23 mouse cellular contexts compared by ENCODE assay signal in genomic region chr19:18607907-18608306, GRCm38 (mm10). TPM values are rescaled to one million over a fixed set of nuclear protein-coding genes. Genes with fewer than 3 reads are reported as not detected.
A peak's percentile ranks its signal among the peaks of the same experiment; 100 is the strongest.
DNase-seq lines count a peak whose midpoint lies in the region; ATAC-seq and TF ChIP-seq lines count a peak whose summit lies in the region.
"Had no signal": no experiment of that assay in that cellular context is flagged by ENCODE, and none has a peak within 500 bp of the region (broad histone marks: within the 10 kb centered on the region; RNA-seq: fewer than 3 reads in every experiment).

No protein-coding gene starts in this region.

- no peaks in the 10 kb centered on the region for H3K27me3 ChIP-seq in kidney, embryonic 16.5 days (ENCODE audit: insufficient read depth, low read length)
- H3K27me3 ChIP-seq in ES-Bruce4 (ENCODE audit: control insufficient read depth, insufficient read depth, low read length, poor library complexity, severe bottlenecking): no peaks in the 10 kb centered on the region
- no peaks in the 10 kb centered on the region for H3K27me3 ChIP-seq in hindbrain, embryonic 13.5 days
- no peaks in the 10 kb centered on the region for H3K27me3 ChIP-seq in forebrain, embryonic 12.5 days
- no peaks in the 10 kb centered on the region for H3K27me3 ChIP-seq in hindbrain, embryonic 10.5 days (ENCODE audit: insufficient read depth, poor library complexity, severe bottlenecking)
- H3K27me3 ChIP-seq: limb, embryonic 13.5 days; liver, embryonic 12.5 days; midbrain, embryonic 15.5 days; neural tube, embryonic 12.5 days had no signal

- TF ChIP-seq POLR2A in ES-Bruce4 (IDR thresholded peaks at IDR 0.05; ENCODE audit: insufficient read depth, low read length): no peak

- no peak for DNase-seq in kidney, postnatal 36 days
- no peak for DNase-seq in hindbrain, embryonic 10.5 days (ENCODE audit: low spot score)
- DNase-seq: adrenal gland, postnatal 14 days; B cell, adult 2 months; cerebellum, adult 9-10 months; gastrocnemius, postnatal 36 days; heart, postnatal 4 days; kidney, postnatal 4 days; lung, adult 2 months; right cerebral cortex, postnatal 14 days; spleen, adult 18-20 months had no signal

- H3K4me3 ChIP-seq in kidney, embryonic 16.5 days (ENCODE audit: low read length): no peak overlapping the region
- H3K4me3 ChIP-seq in ES-Bruce4 (ENCODE audit: low read depth, low read length): no peak overlapping the region
- H3K4me3 ChIP-seq in hindbrain, embryonic 13.5 days: no peak overlapping the region
- H3K4me3 ChIP-seq in forebrain, embryonic 12.5 days (replicated peaks): no peak overlapping the region
- H3K4me3 ChIP-seq in hindbrain, embryonic 10.5 days: no peak overlapping the region
- H3K4me3 ChIP-seq: embryonic facial prominence, embryonic 10.5 days; limb, embryonic 13.5 days; liver, embryonic 12.5 days; midbrain, embryonic 15.5 days; neural tube, embryonic 12.5 days had no signal

- no peak overlapping the region for H3K9ac ChIP-seq in kidney, embryonic 16.5 days (replicated peaks; ENCODE audit: low read length)
- no peak overlapping the region for H3K9ac ChIP-seq in ES-Bruce4 (ENCODE audit: low read depth, poor library complexity, severe bottlenecking)
- no peak overlapping the region for H3K9ac ChIP-seq in hindbrain, embryonic 13.5 days
- H3K9ac ChIP-seq in forebrain, embryonic 12.5 days: no peak overlapping the region
- H3K9ac ChIP-seq: limb, embryonic 13.5 days; liver, embryonic 12.5 days; midbrain, embryonic 15.5 days; neural tube, embryonic 12.5 days had no signal

- peak; percentile 89; the same call in 1 of the 2 replicates for TF ChIP-seq EP300 in ES-Bruce4 (IDR thresholded peaks at IDR 0.05; ENCODE audit: insufficient read depth, low read depth, low read length)

- 0 out of 2 replicates have a peak, but pooled peaks cover under 1% of the 10 kb centered on the region for H3K36me3 ChIP-seq in kidney, embryonic 16.5 days (ENCODE audit: insufficient read depth, low read length)
- no peaks in the 10 kb centered on the region for H3K36me3 ChIP-seq in ES-Bruce4 (ENCODE audit: control insufficient read depth, insufficient read depth, low read length, poor library complexity, severe bottlenecking)
- H3K36me3 ChIP-seq in hindbrain, embryonic 13.5 days: no peaks in the 10 kb centered on the region
- H3K36me3 ChIP-seq in forebrain, embryonic 12.5 days (replicated peaks): no peaks in the 10 kb centered on the region
- H3K36me3 ChIP-seq in hindbrain, embryonic 10.5 days: no peaks in the 10 kb centered on the region
- H3K36me3 ChIP-seq: embryonic facial prominence, embryonic 10.5 days; limb, embryonic 13.5 days; liver, embryonic 12.5 days; midbrain, embryonic 15.5 days; neural tube, embryonic 12.5 days had no signal

- H3K4me2 ChIP-seq in kidney, embryonic 16.5 days (replicated peaks; ENCODE audit: low read depth, low read length): no peak overlapping the region
- H3K4me2 ChIP-seq in hindbrain, embryonic 13.5 days: no peak overlapping the region
- no peak overlapping the region for H3K4me2 ChIP-seq in forebrain, embryonic 12.5 days
- H3K4me2 ChIP-seq: limb, embryonic 13.5 days; liver, embryonic 12.5 days; midbrain, embryonic 15.5 days; neural tube, embryonic 12.5 days had no signal

- H3K27ac ChIP-seq in kidney, embryonic 16.5 days (ENCODE audit: low read length): peak overlapping the region; percentile 37; the same call in 1 of the 2 replicates
- H3K27ac ChIP-seq in ES-Bruce4 (ENCODE audit: insufficient read depth, low read length): peak overlapping the region; percentile 86
- H3K27ac ChIP-seq in hindbrain, embryonic 13.5 days: no peak overlapping the region
- no peak overlapping the region for H3K27ac ChIP-seq in forebrain, embryonic 12.5 days
- H3K27ac ChIP-seq in hindbrain, embryonic 10.5 days: no peak overlapping the region
- H3K27ac ChIP-seq: embryonic facial prominence, embryonic 10.5 days; limb, embryonic 13.5 days; liver, embryonic 12.5 days; midbrain, embryonic 15.5 days; neural tube, embryonic 12.5 days had no signal

- peaks cover 28% of the 10 kb centered on the region for H3K4me1 ChIP-seq in kidney, embryonic 16.5 days (ENCODE audit: insufficient read depth, low read length)
- H3K4me1 ChIP-seq in ES-Bruce4 (ENCODE audit: control insufficient read depth, insufficient read depth, low read length): peaks cover 14% of the 10 kb centered on the region
- no peaks in the 10 kb centered on the region for H3K4me1 ChIP-seq in hindbrain, embryonic 13.5 days (replicated peaks)
- peaks cover 3% of the 10 kb centered on the region; the same call in 1 of the 2 replicates for H3K4me1 ChIP-seq in forebrain, embryonic 12.5 days
- H3K4me1 ChIP-seq in hindbrain, embryonic 10.5 days (replicated peaks): peaks cover 15% of the 10 kb centered on the region
- H3K4me1 ChIP-seq: midbrain, embryonic 15.5 days; neural tube, embryonic 12.5 days had no signal

- no peaks in the 10 kb centered on the region for H3K9me3 ChIP-seq in kidney, embryonic 16.5 days (ENCODE audit: low read length)
- no peaks in the 10 kb centered on the region for H3K9me3 ChIP-seq in ES-Bruce4 (replicated peaks; ENCODE audit: control insufficient read depth, insufficient read depth, low read length, poor library complexity, severe bottlenecking)
- no peaks in the 10 kb centered on the region for H3K9me3 ChIP-seq in hindbrain, embryonic 13.5 days
- no peaks in the 10 kb centered on the region for H3K9me3 ChIP-seq in forebrain, embryonic 12.5 days
- H3K9me3 ChIP-seq in hindbrain, embryonic 10.5 days: no peaks in the 10 kb centered on the region
- H3K9me3 ChIP-seq: embryonic facial prominence, embryonic 10.5 days; limb, embryonic 13.5 days; liver, embryonic 12.5 days; midbrain, embryonic 15.5 days; neural tube, embryonic 12.5 days had no signal

- TF ChIP-seq CTCF in ES-Bruce4 (IDR thresholded peaks at IDR 0.05; ENCODE audit: low read depth, low read length): no peak

- 31% methylated on average over 7 of the region's 7 CpGs for whole genome bisulfite sequencing in kidney, embryonic 16.5 days
- WGBS in hindbrain, embryonic 13.5 days: 65% methylated on average over 7 of the region's 7 CpGs
- 53% methylated on average over 7 of the region's 7 CpGs for WGBS in forebrain, embryonic 12.5 days
- WGBS in hindbrain, embryonic 10.5 days: 62% methylated on average over 7 of the region's 7 CpGs

- 0 out of 2 replicates have a peak, but pooled peaks have one; percentile 37 for ATAC-seq in kidney, embryonic 16.5 days (ENCODE audit: low FRiP score, low TSS enrichment)
- 0 out of 2 replicates have a peak, but pooled peaks have one; percentile 10 for ATAC-seq in common myeloid progenitor, adult 5-6 weeks (replicated peaks; ENCODE audit: low read depth, poor library complexity, severe bottlenecking)
- ATAC-seq in hindbrain, embryonic 13.5 days (ENCODE audit: low FRiP score): no peak
- no peak for ATAC-seq in forebrain, embryonic 12.5 days (ENCODE audit: low FRiP score)
- ATAC-seq: hindbrain, embryonic 16.5 days; intestine, postnatal 0 days; liver, embryonic 12.5 days; midbrain, embryonic 15.5 days had no signal

RNA-seq across cellular contexts. Expression of gene Ostf1, which starts 23.7 kb away (rescaled TPM):
- 136 and 150 TPM in 2 replicates for polyA plus RNA-seq in kidney, embryonic 16.5 days (2015; fragmentation: Nextera tagmentation; extraction: Ambion mirVana)
- 79.9 and 87.0 TPM in 2 replicates for polyA plus RNA-seq in ES-Bruce4 (2011; ENCODE audit: insufficient read depth, insufficient read length, low read depth, missing spikeins)
- total RNA-seq in common myeloid progenitor, adult 5-6 weeks (2017): 99.8 and 109 TPM in 2 replicates
- polyA plus RNA-seq in hindbrain, embryonic 13.5 days (2015; fragmentation: Nextera tagmentation; extraction: Ambion mirVana): 45.9 and 54.5 TPM in 2 replicates
- polyA plus RNA-seq in forebrain, embryonic 12.5 days (2016; fragmentation: Nextera tagmentation; extraction: Ambion mirVana): 27.6 and 28.1 TPM in 2 replicates
- polyA plus RNA-seq in hindbrain, embryonic 10.5 days (2016; fragmentation: Nextera tagmentation; extraction: Ambion mirVana): 49.7 and 52.1 TPM in 2 replicates

RNA-seq across cellular contexts. Expression of gene Nmrk1, which starts 23.8 kb away (rescaled TPM):
- polyA plus RNA-seq in kidney, embryonic 16.5 days (2015; fragmentation: Nextera tagmentation; extraction: Ambion mirVana): 28.6 and 29.2 TPM in 2 replicates
- polyA plus RNA-seq in ES-Bruce4 (2011; ENCODE audit: insufficient read depth, insufficient read length, low read depth, missing spikeins): 15.9 and 20.4 TPM in 2 replicates
- total RNA-seq in common myeloid progenitor, adult 5-6 weeks (2017): 4.0 and 7.6 TPM in 2 replicates
- 8.5 and 9.8 TPM in 2 replicates for polyA plus RNA-seq in hindbrain, embryonic 13.5 days (2015; fragmentation: Nextera tagmentation; extraction: Ambion mirVana)
- polyA plus RNA-seq in forebrain, embryonic 12.5 days (2016; fragmentation: Nextera tagmentation; extraction: Ambion mirVana): 4.8 and 5.3 TPM in 2 replicates
- polyA plus RNA-seq in hindbrain, embryonic 10.5 days (2016; fragmentation: Nextera tagmentation; extraction: Ambion mirVana): 7.2 and 7.7 TPM in 2 replicates

Comparison
In these comparisons a context has a peak if more than half of its experiments do, and no peak if none do; other contexts are left out.
1. ATAC-seq: peak in kidney, embryonic 16.5 days (single experiment) and common myeloid progenitor, adult 5-6 weeks (single experiment); none in hindbrain, embryonic 13.5 days (single experiment) and forebrain, embryonic 12.5 days (single experiment).
2. H3K27ac ChIP-seq: peak in kidney, embryonic 16.5 days (single experiment) and ES-Bruce4 (single experiment); none in hindbrain, embryonic 13.5 days (single experiment), forebrain, embryonic 12.5 days (single experiment) and hindbrain, embryonic 10.5 days (single experiment).